Mouse (Mus musculus): ENCODE data around the gene Pla2g7. TPM values are rescaled to one million over a fixed set of nuclear protein-coding genes. Genes with fewer than 3 reads are reported as not detected.

Pla2g7 gene
- polyA plus RNA-seq, 1 experiment from 2014 or later: 22.6 TPM

DNA sequence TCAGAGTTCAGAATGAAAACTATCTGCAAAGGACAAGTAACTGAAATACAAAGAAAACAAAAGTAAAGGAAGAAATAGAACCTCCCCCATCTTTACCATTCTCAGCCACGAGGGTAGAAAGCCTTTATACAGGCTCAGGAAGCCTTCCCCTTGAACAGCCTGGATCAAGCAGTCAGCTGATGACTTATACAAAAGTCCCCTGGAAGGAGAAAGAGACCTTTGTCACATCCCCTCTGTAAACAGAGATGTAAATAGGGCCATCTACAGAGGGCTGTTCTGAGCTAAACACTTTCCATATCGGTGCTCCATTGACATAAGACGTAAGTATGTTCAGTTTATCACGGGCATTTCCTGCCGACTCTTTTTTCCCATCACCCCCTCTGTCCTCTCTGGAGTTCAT lies 79.0 kb downstream of the Pla2g7 start:
- H3K9ac ChIP-seq: no peak overlapping the region
- no peaks in the 10 kb centered on the region for H3K27me3 ChIP-seq
- no peak overlapping the region for H3K27ac ChIP-seq (replicated peaks)
- H3K4me1 ChIP-seq (replicated peaks): 0 out of 2 replicates have a peak, but pooled peaks cover 6% of the 10 kb centered on the region
- no peak for ATAC-seq (ENCODE audit: insufficient read depth)
- H3K9me3 ChIP-seq (replicated peaks): no peaks in the 10 kb centered on the region
- no peak overlapping the region for H3K4me3 ChIP-seq (replicated peaks)
- 47% methylated on average over 5 of the region's 5 CpGs for WGBS (ENCODE audit: insufficient replicate concordance)
- no peak overlapping the region for H3K4me2 ChIP-seq
- no peaks in the 10 kb centered on the region for H3K36me3 ChIP-seq (replicated peaks)

DNA sequence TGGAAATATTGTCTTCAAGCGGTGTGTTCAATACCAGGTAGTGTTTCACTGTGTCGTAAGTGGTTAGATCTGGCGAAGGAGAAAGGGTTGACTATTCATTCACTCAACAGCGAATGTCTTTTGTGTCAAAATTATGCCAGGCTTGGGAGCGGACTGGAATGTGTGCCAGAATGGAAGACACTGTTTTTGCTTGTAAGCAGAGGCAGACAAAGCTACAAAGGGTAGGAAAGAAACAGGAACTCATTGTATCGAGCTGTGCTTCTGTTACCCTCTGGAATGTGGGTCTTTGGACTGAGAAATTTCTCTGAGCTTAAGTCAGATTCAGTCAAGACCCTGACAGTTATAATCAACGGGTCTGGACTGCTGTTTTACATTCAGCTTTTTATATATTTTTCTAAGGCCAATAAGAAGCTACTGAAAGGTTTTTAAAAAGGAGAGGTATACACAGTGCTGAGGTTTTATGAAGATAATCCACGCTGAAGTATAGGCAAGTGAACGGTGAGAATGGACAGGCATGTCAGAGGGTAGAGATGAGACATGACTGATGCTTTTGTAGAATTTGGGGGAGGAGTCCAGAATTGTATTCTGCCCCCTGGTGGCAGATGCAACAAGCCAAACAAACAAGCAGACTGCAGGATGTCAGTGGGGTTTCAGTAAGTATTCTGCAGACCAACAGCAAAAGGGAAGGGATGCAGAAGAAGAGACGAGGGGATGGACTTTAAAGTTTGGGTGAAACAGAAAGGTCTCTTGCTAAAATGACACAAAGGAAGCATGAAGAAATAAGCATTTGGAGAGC lies 81.9 kb downstream of the Pla2g7 start:
- ATAC-seq (ENCODE audit: insufficient read depth): no peak
- H3K36me3 ChIP-seq (replicated peaks): no peaks in the 10 kb centered on the region
- no peak overlapping the region for H3K4me2 ChIP-seq

DNA sequence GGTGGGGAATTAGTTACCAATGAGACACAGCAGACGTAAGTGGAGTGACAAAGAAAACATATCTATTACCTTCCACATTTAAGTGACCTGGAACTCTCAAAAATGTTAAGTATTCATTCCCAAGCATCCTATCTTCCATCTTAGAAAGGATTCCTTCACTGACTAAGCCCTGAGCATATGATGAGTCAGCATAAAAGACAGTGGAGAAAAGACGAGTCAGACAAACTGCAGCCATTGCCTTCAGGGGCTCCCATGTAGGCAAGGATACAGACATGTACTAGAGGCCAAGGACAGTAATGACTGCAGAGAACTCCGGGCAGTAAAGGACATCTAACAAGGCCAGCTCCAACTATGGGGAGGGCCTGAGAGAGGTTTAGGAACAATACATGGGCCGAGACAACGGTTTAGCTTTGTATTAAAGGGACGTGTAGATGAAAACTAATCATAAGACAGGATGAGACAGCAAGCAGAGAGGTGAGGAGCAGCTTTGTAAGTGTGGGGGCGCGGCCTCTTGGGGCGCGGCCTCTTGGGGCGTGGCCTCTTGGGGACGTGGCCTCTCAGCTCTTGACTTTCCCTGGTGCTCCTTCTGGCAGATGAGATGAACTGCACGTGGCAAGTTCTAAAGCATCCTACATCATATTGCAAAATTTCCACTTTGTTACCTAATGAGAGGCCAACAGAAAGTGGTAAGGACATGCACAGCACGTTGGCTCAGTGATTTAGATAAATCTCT lies 83.6 kb downstream of the Pla2g7 start:
- Histone ChIP-seq H3K27ac (replicated peaks) (no peak overlapping the region), H3K9ac (no peak overlapping the region), H3K4me1 (replicated peaks) (no peaks in the 10 kb centered on the region), H3K4me3 (replicated peaks) (no peak overlapping the region), H3K36me3 (replicated peaks) (no peaks in the 10 kb centered on the region), H3K9me3 (replicated peaks) (no peaks in the 10 kb centered on the region), H3K4me2 (no peak overlapping the region), H3K27me3 (no peaks in the 10 kb centered on the region)
- no peak for ATAC-seq (ENCODE audit: insufficient read depth)
- WGBS (ENCODE audit: insufficient replicate concordance): 51% methylated on average over 14 of the region's 14 CpGs

More for the DNA sequence above, 81.9 kb downstream of the Pla2g7 start:
- Histone ChIP-seq H3K4me1 (replicated peaks) (no peaks in the 10 kb centered on the region), H3K9me3 (replicated peaks) (no peaks in the 10 kb centered on the region), H3K27me3 (no peaks in the 10 kb centered on the region), H3K27ac (replicated peaks) (no peak overlapping the region), H3K9ac (no peak overlapping the region), H3K4me3 (replicated peaks) (no peak overlapping the region)
- 66% methylated on average over 10 of the region's 10 CpGs for WGBS (ENCODE audit: insufficient replicate concordance)

Other genes with a start within 250 kb of the Pla2g7 start
- 2.6 and 3.0 TPM in 2 replicates for gene Adgrf5, start 207.6 kb upstream of the Pla2g7 start, polyA plus RNA-seq (2015; fragmentation: Nextera tagmentation; extraction: Ambion mirVana)
- gene Mep1a, start 65.3 kb upstream of the Pla2g7 start, polyA plus RNA-seq (2015; fragmentation: Nextera tagmentation; extraction: Ambion mirVana): 0.03 and 0.08 TPM in 2 replicates
- not detected in 2 replicates for gene Ankrd66, start 24.5 kb upstream of the Pla2g7 start, polyA plus RNA-seq (2015; fragmentation: Nextera tagmentation; extraction: Ambion mirVana)
- not detected in 2 replicates for gene Tdrd6, start 62.2 kb downstream of the Pla2g7 start, polyA plus RNA-seq (2015; fragmentation: Nextera tagmentation; extraction: Ambion mirVana)
- gene Slc25a27, start 99.1 kb downstream of the Pla2g7 start, polyA plus RNA-seq (2015; fragmentation: Nextera tagmentation; extraction: Ambion mirVana): 1.4 and 1.6 TPM in 2 replicates
- gene Cyp39a1, start 99.3 kb downstream of the Pla2g7 start, polyA plus RNA-seq (2015; fragmentation: Nextera tagmentation; extraction: Ambion mirVana): 9.6 and 10.2 TPM in 2 replicates
- 0.83 and 0.93 TPM in 2 replicates for gene Rcan2, start 233.3 kb downstream of the Pla2g7 start, polyA plus RNA-seq (2015; fragmentation: Nextera tagmentation; extraction: Ambion mirVana)

All from liver, embryonic 15.5 days (tissue).